Mouse (Mus musculus): ENCODE measurements around the gene Aqr. TPM values are rescaled to one million over a fixed set of nuclear protein-coding genes. Genes with fewer than 3 reads are reported as not detected.

Gene Aqr
- polyA plus RNA-seq, 1 experiment, result 18.4 TPM

- no peaks in the 10 kb centered on the region for H3K27me3 ChIP-seq (ENCODE audit: control insufficient read depth, insufficient read depth, insufficient read length)
- no peak overlapping the region for H3K4me2 ChIP-seq (ENCODE audit: low read depth)
- TF ChIP-seq USF1 (IDR thresholded peaks at IDR 0.05; ENCODE audit: low read depth), result no peak
- no peak for TF ChIP-seq POLR2AphosphoS2 (IDR thresholded peaks at IDR 0.05; ENCODE audit: insufficient read length, low read depth)
- no peaks in the 10 kb centered on the region for H3K79me2 ChIP-seq (ENCODE audit: control insufficient read depth, insufficient read depth)
- H3K36me3 ChIP-seq (ENCODE audit: control insufficient read depth, insufficient read depth), result peaks cover 55% of the 10 kb centered on the region
- H3ac ChIP-seq (ENCODE audit: control insufficient read depth, insufficient read length), result no peak overlapping the region
- H3K4me3 ChIP-seq, result no peak overlapping the region
Measured at GRCm38 (mm10) chr2:114117235-114117634, 69.6 kb downstream of the Aqr start.

- Histone ChIP-seq H3K79me2 (ENCODE audit: control insufficient read depth, insufficient read depth) (no peaks in the 10 kb centered on the region), H3K27me3 (ENCODE audit: control insufficient read depth, insufficient read depth, insufficient read length) (no peaks in the 10 kb centered on the region), H3K4me3 (no peak overlapping the region), H3K36me3 (ENCODE audit: control insufficient read depth, insufficient read depth) (peaks cover 63% of the 10 kb centered on the region), H3ac (ENCODE audit: control insufficient read depth, insufficient read length) (no peak overlapping the region), H3K4me2 (ENCODE audit: low read depth) (no peak overlapping the region)
- TF ChIP-seq TCF3 (IDR thresholded peaks at IDR 0.05; ENCODE audit: insufficient read length, low read depth), result no peak
- no peak for TF ChIP-seq REST (IDR thresholded peaks at IDR 0.05; ENCODE audit: insufficient read depth, insufficient read length)
- no peak for TF ChIP-seq E2F4 (IDR thresholded peaks at IDR 0.05; ENCODE audit: insufficient read depth)
- no peak for TF ChIP-seq TCF12 (IDR thresholded peaks at IDR 0.05; ENCODE audit: insufficient read depth, poor library complexity, severe bottlenecking)
- TF ChIP-seq USF1 (IDR thresholded peaks at IDR 0.05; ENCODE audit: low read depth), result no peak
- no peak for TF ChIP-seq SRF (IDR thresholded peaks at IDR 0.05; ENCODE audit: control insufficient read depth, insufficient read length, low read depth)
- no peak for TF ChIP-seq CEBPB (IDR thresholded peaks at IDR 0.05; ENCODE audit: insufficient read depth, poor library complexity, severe bottlenecking)
- TF ChIP-seq POLR2AphosphoS2 (IDR thresholded peaks at IDR 0.05; ENCODE audit: insufficient read length, low read depth), result no peak
- no peak for TF ChIP-seq MAX (IDR thresholded peaks at IDR 0.05; ENCODE audit: low read depth)
- TF ChIP-seq POLR2A (IDR thresholded peaks at IDR 0.05; ENCODE audit: insufficient read length, low read depth), result no peak
- no peak for TF ChIP-seq MYOG (IDR thresholded peaks at IDR 0.05; ENCODE audit: control insufficient read depth in 1 of 3, insufficient read depth in 1 of 3, insufficient read length in 2 of 3, low read depth in 2 of 3)
- TF ChIP-seq MYOD1 (IDR thresholded peaks at IDR 0.05; ENCODE audit: control insufficient read depth in 1 of 3, insufficient read length in 2 of 3, low read depth in 2 of 3), result no peak
Measured at GRCm38 (mm10) chr2:114115563-114115962, 71.3 kb downstream of the Aqr start.

GRCm38 (mm10) chr2:114107288-114108278 is 79.2 kb downstream of the Aqr start:
- H3K79me2 ChIP-seq (ENCODE audit: control insufficient read depth, insufficient read depth), result no peaks in the 10 kb centered on the region
- H3K27me3 ChIP-seq (ENCODE audit: control insufficient read depth, insufficient read depth, insufficient read length), result no peaks in the 10 kb centered on the region
- peaks cover 77% of the 10 kb centered on the region for H3K36me3 ChIP-seq (ENCODE audit: control insufficient read depth, insufficient read depth)
- no peak overlapping the region for H3ac ChIP-seq (ENCODE audit: control insufficient read depth, insufficient read length)
- no peak overlapping the region for H3K4me2 ChIP-seq (ENCODE audit: low read depth)
- no peak for TF ChIP-seq CEBPB (IDR thresholded peaks at IDR 0.05; ENCODE audit: insufficient read depth, poor library complexity, severe bottlenecking)
- TF ChIP-seq TCF3 (IDR thresholded peaks at IDR 0.05; ENCODE audit: insufficient read length, low read depth), result no peak
- no peak for TF ChIP-seq POLR2A (IDR thresholded peaks at IDR 0.05; ENCODE audit: insufficient read length, low read depth)
- no peak for TF ChIP-seq REST (IDR thresholded peaks at IDR 0.05; ENCODE audit: insufficient read depth, insufficient read length)
- TF ChIP-seq MYOD1 (IDR thresholded peaks at IDR 0.05; ENCODE audit: control insufficient read depth in 1 of 3, insufficient read length in 2 of 3, low read depth in 2 of 3), result no peak
- TF ChIP-seq SRF (IDR thresholded peaks at IDR 0.05; ENCODE audit: control insufficient read depth, insufficient read length, low read depth), result no peak
- H3K4me3 ChIP-seq, result no peak overlapping the region

- TF ChIP-seq POLR2A (IDR thresholded peaks at IDR 0.05; ENCODE audit: insufficient read length, low read depth) (no peak), REST (IDR thresholded peaks at IDR 0.05; ENCODE audit: insufficient read depth, insufficient read length) (no peak), TCF12 (IDR thresholded peaks at IDR 0.05; ENCODE audit: insufficient read depth, poor library complexity, severe bottlenecking) (no peak), MYOD1 (IDR thresholded peaks at IDR 0.05; ENCODE audit: control insufficient read depth in 1 of 3, insufficient read length in 2 of 3, low read depth in 2 of 3) (no peak), CEBPB (IDR thresholded peaks at IDR 0.05; ENCODE audit: insufficient read depth, poor library complexity, severe bottlenecking) (no peak), TCF3 (IDR thresholded peaks at IDR 0.05; ENCODE audit: insufficient read length, low read depth) (no peak), MAX (IDR thresholded peaks at IDR 0.05; ENCODE audit: low read depth) (no peak), E2F4 (IDR thresholded peaks at IDR 0.05; ENCODE audit: insufficient read depth) (no peak), POLR2AphosphoS2 (IDR thresholded peaks at IDR 0.05; ENCODE audit: insufficient read length, low read depth) (no peak), USF1 (IDR thresholded peaks at IDR 0.05; ENCODE audit: low read depth) (no peak), MYOG (IDR thresholded peaks at IDR 0.05; ENCODE audit: control insufficient read depth in 1 of 3, insufficient read depth in 1 of 3, insufficient read length in 2 of 3, low read depth in 2 of 3) (no peak), SRF (IDR thresholded peaks at IDR 0.05; ENCODE audit: control insufficient read depth, insufficient read length, low read depth) (no peak)
- Histone ChIP-seq H3K4me3 (no peak overlapping the region), H3K27me3 (ENCODE audit: control insufficient read depth, insufficient read depth, insufficient read length) (no peaks in the 10 kb centered on the region), H3ac (ENCODE audit: control insufficient read depth, insufficient read length) (no peak overlapping the region), H3K36me3 (ENCODE audit: control insufficient read depth, insufficient read depth) (peaks cover 69% of the 10 kb centered on the region), H3K79me2 (ENCODE audit: control insufficient read depth, insufficient read depth) (no peaks in the 10 kb centered on the region), H3K4me2 (ENCODE audit: low read depth) (no peak overlapping the region)
Measured at GRCm38 (mm10) chr2:114106383-114106782, 80.4 kb downstream of the Aqr start.

- Histone ChIP-seq H3ac (ENCODE audit: control insufficient read depth, insufficient read length) (no peak overlapping the region), H3K36me3 (ENCODE audit: control insufficient read depth, insufficient read depth) (peaks cover 57% of the 10 kb centered on the region), H3K79me2 (ENCODE audit: control insufficient read depth, insufficient read depth) (no peaks in the 10 kb centered on the region), H3K4me2 (ENCODE audit: low read depth) (no peak overlapping the region), H3K4me3 (no peak overlapping the region), H3K27me3 (ENCODE audit: control insufficient read depth, insufficient read depth, insufficient read length) (no peaks in the 10 kb centered on the region)
- TF ChIP-seq MYOG (IDR thresholded peaks at IDR 0.05; ENCODE audit: control insufficient read depth in 1 of 3, insufficient read depth in 1 of 3, insufficient read length in 2 of 3, low read depth in 2 of 3), result no peak
- TF ChIP-seq MAX (IDR thresholded peaks at IDR 0.05; ENCODE audit: low read depth), result no peak
- no peak for TF ChIP-seq POLR2A (IDR thresholded peaks at IDR 0.05; ENCODE audit: insufficient read length, low read depth)
- TF ChIP-seq E2F4 (IDR thresholded peaks at IDR 0.05; ENCODE audit: insufficient read depth), result no peak
Measured at GRCm38 (mm10) chr2:114102471-114102870, 84.4 kb downstream of the Aqr start.

Data from myocyte (in vitro differentiated cells).